Mouse (Mus musculus) embryonic facial prominence, embryonic 14.5 days (tissue): ENCODE data around the gene Plekhg2. TPM values are rescaled to one million over a fixed set of nuclear protein-coding genes. Genes with fewer than 3 reads are reported as not detected.

Source experiments
- ATAC-seq: fragments of 200-750 bp; cut with Nextera tagmentation; 2 replicates; pipeline ENCODE4 v1.8.0; 2017; ENCODE audit warnings: low read depth, moderate number of reproducible peaks, moderate TSS enrichment
- DNase-seq: peaks from one replicate; pipeline ENCODE4 v3.0.0-alpha.2; 2015; ENCODE audit warnings: low spot score
- H3K27ac ChIP-seq: fragments of 300-500 bp; sonication (generic); replicated peaks from 2 replicates; pipeline ENCODE4 v1.5.1; 2014; ENCODE audit warnings: low read depth, mild to moderate bottlenecking, low read length, moderate library complexity
- H3K27me3 ChIP-seq: fragments of 300-500 bp; sonication (generic); replicated peaks from 2 replicates; pipeline ENCODE4 v1.6.1; 2014; ENCODE audit warnings: low read length; ENCODE audit not compliant: control insufficient read depth, insufficient read depth
- H3K36me3 ChIP-seq: fragments of 300-500 bp; sonication (generic); 2 replicates; pipeline ENCODE4 v1.6.1; 2014; ENCODE audit warnings: low read length, mixed read lengths; ENCODE audit not compliant: control insufficient read depth, insufficient read depth
- H3K4me1 ChIP-seq: fragments of 300-500 bp; sonication (generic); 2 replicates; pipeline ENCODE4 v1.6.1; 2014; ENCODE audit warnings: antibody characterized with exemption, low read length; ENCODE audit not compliant: control insufficient read depth, insufficient read depth
- H3K4me2 ChIP-seq: fragments of 300-500 bp; sonication (generic); 2 replicates; pipeline ENCODE4 v1.6.1; 2014; ENCODE audit warnings: low read depth, mild to moderate bottlenecking, low read length, moderate library complexity, mixed read lengths
- H3K4me3 ChIP-seq: fragments of 300-500 bp; sonication (generic); 2 replicates; pipeline ENCODE4 v1.5.1; 2014; ENCODE audit warnings: low read depth, mild to moderate bottlenecking, low read length
- H3K9ac ChIP-seq: fragments of 300-500 bp; sonication (generic); 2 replicates; pipeline ENCODE4 v1.6.1; 2014; ENCODE audit warnings: low read depth, mild to moderate bottlenecking, low read length, moderate library complexity, mixed read lengths
- H3K9me3 ChIP-seq: fragments of 300-500 bp; sonication (generic); 2 replicates; pipeline ENCODE4 v1.6.1; 2016; ENCODE audit warnings: low read length; ENCODE audit not compliant: control insufficient read depth
- WGBS: fragments of 180-500 bp; shearing (Covaris S2); extraction: QIAGEN DNeasy Blood & Tissue Kit; methylation state at CpG from one replicate; pipeline ENCODE4 v1.1.7; 2014; 5-methylcytosine and 5-hydroxymethylcytosine counted together
- polyA plus RNA-seq: library from polyadenylated mRNA; unstranded; fragments of >200 nt; fragmentation: Nextera tagmentation; extraction: Ambion mirVana; gene quantifications from 2 replicates; pipeline ENCODE4 v1.2.1, GENCODE M21; 2014

The Plekhg2 gene
- polyA plus RNA-seq, 1 experiment from 2014 or later: 41.1 TPM

- peak; percentile 32 for ATAC-seq
- H3K4me3 ChIP-seq: peak overlapping the region; percentile 39
- no peaks in the 10 kb centered on the region for H3K27me3 ChIP-seq
- no peaks in the 10 kb centered on the region for H3K9me3 ChIP-seq
- DNase-seq: peak; percentile 83
- H3K4me1 ChIP-seq: peaks cover 55% of the 10 kb centered on the region
- peak overlapping the region; percentile 99 for H3K27ac ChIP-seq
- H3K36me3 ChIP-seq: peaks cover 25% of the 10 kb centered on the region
- peak overlapping the region; percentile 96 for H3K4me2 ChIP-seq
- WGBS: 2% methylated on average over 26 of the region's 30 CpGs
- peak overlapping the region; percentile 69 for H3K9ac ChIP-seq
Observed at GRCm38 (mm10) chr7:28381017-28381790, 8.8 kb upstream of the Plekhg2 start.

- Histone ChIP-seq H3K9me3 (no peaks in the 10 kb centered on the region), H3K36me3 (peaks cover 18% of the 10 kb centered on the region), H3K27me3 (no peaks in the 10 kb centered on the region), H3K9ac (peak within 1 kb of the TSS; percentile 86), H3K4me2 (peak within 1 kb of the TSS; percentile 96), H3K4me1 (peaks cover 58% of the 10 kb centered on the region), H3K27ac (peak within 1 kb of the TSS; percentile 99), H3K4me3 (peak within 1 kb of the TSS; percentile 83)
- DNase-seq: no peak
- 39% methylated on average over 17 of the region's 17 CpGs for WGBS
- no peak for ATAC-seq
Observed at GRCm38 (mm10) chr7:28380237-28381016, 8.0 kb upstream of the Plekhg2 start, which contains the start of gene Zfp36. Zfp36 (minus strand) TSS chr7:28380253.

DNA sequence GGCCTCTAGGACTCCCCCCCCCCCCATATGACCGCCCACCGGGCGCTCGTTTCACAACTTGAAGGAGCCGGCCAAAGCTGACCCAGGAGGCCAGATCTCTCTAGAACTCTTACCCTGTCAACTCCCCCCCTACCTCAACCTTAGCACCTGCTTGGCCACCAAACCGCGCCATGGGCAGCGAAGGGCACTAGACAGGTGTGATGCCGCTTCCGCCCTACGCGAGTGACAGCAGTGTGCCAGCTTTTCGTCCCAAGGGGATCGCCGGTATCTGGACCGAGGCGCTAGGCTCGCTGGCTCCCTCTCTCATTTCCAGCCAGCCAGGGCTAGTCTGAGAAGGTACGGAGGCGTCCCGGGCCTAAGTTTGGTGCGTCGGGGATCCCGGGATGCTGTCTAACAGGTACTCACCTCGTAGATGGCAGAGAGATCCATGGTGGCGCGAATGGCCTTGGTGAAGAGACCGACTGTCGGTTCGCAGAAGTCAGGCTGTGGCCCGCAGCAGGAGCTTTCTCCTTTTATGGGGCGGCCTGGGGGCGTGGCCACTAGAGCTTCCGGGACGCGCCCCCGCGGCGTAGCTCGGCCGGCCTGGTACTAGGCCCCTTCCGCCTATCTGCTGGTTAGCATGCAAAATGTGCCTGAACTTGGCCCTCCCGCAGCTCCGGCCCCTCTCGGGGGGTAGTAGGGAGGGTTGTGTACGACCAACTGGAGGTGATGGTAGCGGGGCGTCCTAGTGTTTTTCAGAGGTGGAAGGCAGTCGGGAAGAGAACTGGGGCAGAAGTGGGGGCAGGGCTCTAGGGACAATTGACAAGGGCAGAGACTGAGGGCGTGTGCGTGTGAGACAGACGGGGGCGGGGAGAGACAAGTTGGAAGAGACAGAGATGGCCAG, 6.6 kb upstream of the Plekhg2 start:
- H3K27ac ChIP-seq: peak overlapping the region; percentile 90
- peak overlapping the region; percentile 96 for H3K4me2 ChIP-seq
- H3K4me1 ChIP-seq: peaks cover 58% of the 10 kb centered on the region
- H3K27me3 ChIP-seq: no peaks in the 10 kb centered on the region
- H3K9ac ChIP-seq: peak overlapping the region; percentile 86
- H3K9me3 ChIP-seq: no peaks in the 10 kb centered on the region
- WGBS: under 1% methylated on average over 41 of the region's 53 CpGs
- H3K36me3 ChIP-seq: peaks cover 9% of the 10 kb centered on the region
- H3K4me3 ChIP-seq: peak overlapping the region; percentile 83
- DNase-seq: peak; percentile 95
- ATAC-seq: peak; percentile 39

DNA sequence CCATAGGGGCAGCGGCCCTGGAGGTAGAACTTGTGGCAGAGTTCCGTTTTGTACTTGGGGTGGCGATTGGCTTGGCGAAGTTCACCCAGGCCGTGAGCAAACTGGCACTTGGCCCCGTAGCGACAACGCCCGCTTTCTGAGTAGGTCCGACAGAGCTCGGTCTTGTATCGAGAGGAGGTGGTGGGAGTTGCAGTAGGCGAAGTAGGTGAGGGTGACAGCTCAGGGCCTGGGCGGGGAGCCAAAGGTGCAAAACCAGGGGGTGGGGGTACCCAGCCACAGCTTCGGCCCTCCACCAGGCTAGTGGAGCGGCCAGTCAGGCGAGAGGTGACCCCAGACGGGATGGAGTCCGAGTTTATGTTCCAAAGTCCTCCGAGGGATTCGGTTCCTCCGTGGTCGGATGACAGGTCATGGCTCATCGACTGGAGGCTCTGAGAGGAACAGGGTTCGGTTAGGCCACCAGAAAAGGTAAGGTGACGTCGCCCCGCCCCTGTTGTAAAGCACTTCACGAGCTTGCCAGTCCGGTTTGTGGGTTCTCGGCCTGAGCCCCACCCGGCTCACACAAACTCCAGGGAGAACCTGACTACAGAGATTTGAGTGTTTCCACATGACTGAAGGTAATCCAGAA, 5.8 kb upstream of the Plekhg2 start:
- Histone ChIP-seq H3K4me3 (peak overlapping the region; percentile 83), H3K4me2 (peak overlapping the region; percentile 96), H3K9me3 (no peaks in the 10 kb centered on the region), H3K27ac (peak overlapping the region; percentile 90), H3K4me1 (peaks cover 57% of the 10 kb centered on the region), H3K36me3 (peaks cover 9% of the 10 kb centered on the region), H3K9ac (peak overlapping the region; percentile 86), H3K27me3 (no peaks in the 10 kb centered on the region)
- peak; percentile 73 for DNase-seq
- no peak for ATAC-seq
- WGBS: 55% methylated on average over 24 of the region's 32 CpGs

DNA sequence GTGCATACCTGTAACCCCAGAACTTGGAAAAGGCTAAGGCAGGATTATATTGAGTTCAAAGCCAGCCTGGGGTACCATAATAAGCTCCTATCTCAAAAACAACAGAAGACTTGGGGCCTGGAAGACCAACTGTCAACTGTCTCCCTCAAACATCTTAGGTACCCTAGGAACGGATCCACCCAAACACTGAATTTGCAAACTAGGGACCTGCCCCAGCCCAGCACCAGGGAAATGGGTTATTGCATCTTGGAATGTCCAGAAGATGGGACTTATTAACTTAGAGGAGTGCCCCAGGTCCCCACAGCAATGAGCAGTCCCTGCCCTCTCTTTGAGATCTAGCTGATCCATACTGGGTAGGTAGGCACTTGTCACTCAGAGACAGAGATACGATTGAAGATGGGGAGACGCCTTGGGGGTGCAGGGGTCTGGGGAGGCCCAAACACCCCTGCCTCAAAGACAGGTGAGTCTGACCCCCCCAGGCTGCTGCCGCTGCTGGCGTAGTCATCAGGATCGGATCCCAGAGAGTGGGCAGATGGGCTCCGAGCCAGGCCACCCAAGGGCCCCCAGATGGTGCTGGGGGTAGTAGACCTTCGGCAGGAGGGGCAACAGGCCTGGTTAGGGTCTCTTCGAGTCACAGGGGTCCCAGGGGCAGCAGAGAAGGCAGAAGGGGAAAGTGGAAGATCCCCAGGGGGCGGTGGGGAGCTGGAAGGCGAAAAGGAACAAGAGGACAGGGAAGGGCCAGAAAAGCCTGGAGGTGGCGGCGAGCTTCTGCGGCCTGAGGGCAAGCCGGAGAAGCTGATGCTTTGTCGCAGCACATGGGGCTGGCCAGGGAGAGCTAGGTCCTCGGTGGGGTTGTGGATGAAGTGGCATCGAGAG, 5.0 kb upstream of the Plekhg2 start:
- H3K27ac ChIP-seq: peak overlapping the region; percentile 90
- H3K4me1 ChIP-seq: peaks cover 50% of the 10 kb centered on the region
- H3K27me3 ChIP-seq: no peaks in the 10 kb centered on the region
- H3K36me3 ChIP-seq: peaks cover 9% of the 10 kb centered on the region
- H3K9ac ChIP-seq: peak overlapping the region; percentile 86
- DNase-seq (no peak), ATAC-seq (no peak)
- peak overlapping the region; percentile 83 for H3K4me3 ChIP-seq
- WGBS: 63% methylated on average over 18 of the region's 18 CpGs
- H3K9me3 ChIP-seq: no peaks in the 10 kb centered on the region
- H3K4me2 ChIP-seq: peak overlapping the region; percentile 96

- Histone ChIP-seq H3K4me3 (peak overlapping the region; percentile 41), H3K9me3 (no peaks in the 10 kb centered on the region), H3K27ac (peak overlapping the region; percentile 98), H3K9ac (peak overlapping the region; percentile 67), H3K4me1 (peaks cover 40% of the 10 kb centered on the region), H3K36me3 (peaks cover 9% of the 10 kb centered on the region), H3K27me3 (no peaks in the 10 kb centered on the region), H3K4me2 (peak overlapping the region; percentile 96)
- DNase-seq: peak; percentile 85
- WGBS: 4% methylated on average over 29 of the region's 30 CpGs
- ATAC-seq: no peak
Observed at GRCm38 (mm10) chr7:28376011-28376771, 3.8 kb upstream of the Plekhg2 start.
